In the genomic region with DNA sequence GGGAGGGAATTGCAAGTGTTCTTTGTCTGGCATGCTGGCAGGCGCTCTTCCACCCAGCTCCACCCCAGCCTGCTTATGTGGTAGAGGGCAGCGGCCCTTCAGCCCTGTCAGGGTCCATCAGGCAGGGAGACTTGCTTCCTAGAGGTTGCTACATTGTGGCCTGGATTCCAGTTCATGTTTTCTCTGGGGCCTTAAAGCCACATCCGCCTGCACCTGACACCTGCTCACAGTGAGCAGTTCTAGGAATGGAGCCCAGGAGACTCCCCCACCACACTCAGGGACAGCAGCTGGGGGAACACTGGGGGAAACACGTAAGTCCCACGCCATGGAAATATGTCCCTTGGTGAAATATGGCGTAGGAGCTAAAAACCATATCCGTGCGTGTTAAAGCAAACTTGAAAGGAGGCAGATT, we compare ENCODE assay signal across 10 mouse cellular contexts. TPM values are rescaled to one million over a fixed set of nuclear protein-coding genes. Genes with fewer than 3 reads are reported as not detected.
DNase-seq lines count a peak whose midpoint lies in the region; TF ChIP-seq lines count a peak whose summit lies in the region.
"Had no signal": no experiment of that assay in that cellular context is flagged by ENCODE, and none has a peak within 500 bp of the region (broad histone marks: within the 10 kb centered on the region; RNA-seq: fewer than 3 reads in every experiment).

A gene (minus strand): TSS at position 155 of the 412 bp plus-strand sequence.

- H3K9me3 ChIP-seq in megakaryocyte, embryonic 14.5 days: no peaks in the 10 kb centered on the region
- H3K9me3 ChIP-seq: hindbrain, embryonic 15.5 days had no signal

- no peaks in the 10 kb centered on the region for H3K4me1 ChIP-seq in testis, adult 2 months (ENCODE audit: control insufficient read depth, insufficient read depth, low read length)
- peaks cover 62% of the 10 kb centered on the region for H3K4me1 ChIP-seq in megakaryocyte, embryonic 14.5 days
- H3K4me1 ChIP-seq: hindbrain, embryonic 15.5 days had no signal

- DNase-seq in frontal cortex, adult 2 months (ENCODE audit: extremely low spot score in 1 of 2, low spot score in 1 of 2): no peak
- DNase-seq in frontal cortex, postnatal 36 days (ENCODE audit: low spot score in 2 of 2): no peak
- no peak for DNase-seq in testis, postnatal 10 days (ENCODE audit: low spot score)
- no peak for DNase-seq in ovary, postnatal 14 days (ENCODE audit: low spot score)
- no peak for DNase-seq in gastrocnemius, postnatal 25 days
- DNase-seq in heart, adult 11 months: no peak
- DNase-seq: cerebellum, adult 8-10 months had no signal

- no peaks in the 10 kb centered on the region for H3K36me3 ChIP-seq in testis, adult 2 months (ENCODE audit: control insufficient read depth, insufficient read depth, low read length)
- no peaks in the 10 kb centered on the region for H3K36me3 ChIP-seq in megakaryocyte, embryonic 14.5 days (replicated peaks; ENCODE audit: low read length)
- H3K36me3 ChIP-seq: hindbrain, embryonic 15.5 days had no signal

- no peaks in the 10 kb centered on the region for H3K27me3 ChIP-seq in testis, adult 2 months (ENCODE audit: control insufficient read depth, insufficient read depth, low read length)
- H3K27me3 ChIP-seq in megakaryocyte, embryonic 14.5 days (replicated peaks): peaks cover 9% of the 10 kb centered on the region
- H3K27me3 ChIP-seq: hindbrain, embryonic 15.5 days had no signal

- TF ChIP-seq CTCF in testis, adult 2 months (IDR thresholded peaks at IDR 0.05; ENCODE audit: control insufficient read depth, insufficient read depth, insufficient replicate concordance, low read depth, low read length): no peak

- no peak within 1 kb of the TSS for H3K27ac ChIP-seq in testis, adult 2 months (ENCODE audit: control insufficient read depth, insufficient read depth, low read depth, low read length)
- H3K27ac ChIP-seq: hindbrain, embryonic 15.5 days had no signal

- no peak for TF ChIP-seq POLR2A in testis, adult 2 months (IDR thresholded peaks at IDR 0.05; ENCODE audit: control insufficient read depth, low read depth, low read length)

- H3K4me3 ChIP-seq in testis, adult 2 months (ENCODE audit: control insufficient read depth, low read depth, low read length): no peak within 1 kb of the TSS
- H3K4me3 ChIP-seq in megakaryocyte, embryonic 14.5 days (replicated peaks): no peak within 1 kb of the TSS
- H3K4me3 ChIP-seq: hindbrain, embryonic 15.5 days had no signal

RNA-seq across cellular contexts. Expression of the gene that starts here (rescaled TPM):
- 34.0 and 40.3 TPM in 2 replicates for polyA plus RNA-seq in frontal cortex, adult 2 months (2012; rRNA removed)
- polyA plus RNA-seq in testis, adult 2 months (2012; rRNA removed): 11.7 and 12.9 TPM in 2 replicates
- polyA plus RNA-seq in megakaryocyte, embryonic 14.5 days (2012; ENCODE audit: insufficient read depth, low replicate concordance): 39.4 and 167 TPM in 2 replicates
- 1 to 10 TPM in 1 of 2 experiments, under 1 TPM in 1; 0.43 to 1.2 TPM for total RNA-seq in gastrocnemius, postnatal 25 days (2021)
